Mouse (Mus musculus): ENCODE measurements around the gene Crybg1. TPM values are rescaled to one million over a fixed set of nuclear protein-coding genes. Genes with fewer than 3 reads are reported as not detected.
A peak's percentile ranks its signal among the peaks of the same experiment; 100 is the strongest.

The Crybg1 gene
- polyA plus RNA-seq (2016; fragmentation: Nextera tagmentation; extraction: Ambion mirVana) = 0.30 and 0.36 TPM in 2 replicates

- WGBS (ENCODE audit: insufficient replicate concordance) = 8% methylated on average over 53 of the region's 53 CpGs
Measured at GRCm38 (mm10) chr10:44148337-44149317, at the start of gene Crybg1. Crybg1 (minus strand) TSS chr10:44148853.

GRCm38 (mm10) chr10:44177365-44177764, 28.7 kb upstream of the Crybg1 start:
- 0 out of 2 replicates have a peak, but pooled peaks cover 3% of the 10 kb centered on the region for H3K27me3 ChIP-seq (replicated peaks)
- ATAC-seq = no peak; the same call in 1 of the 2 replicates
- WGBS (ENCODE audit: insufficient replicate concordance) = 0% methylated on average over 1 of the region's 1 CpGs
- H3K9me3 ChIP-seq (replicated peaks) = no peaks in the 10 kb centered on the region
- H3K9ac ChIP-seq = no peak overlapping the region
- no peak overlapping the region for H3K27ac ChIP-seq
- H3K4me2 ChIP-seq = no peak overlapping the region
- peaks cover 21% of the 10 kb centered on the region for H3K4me1 ChIP-seq
- no peak overlapping the region for H3K4me3 ChIP-seq
- H3K36me3 ChIP-seq = no peaks in the 10 kb centered on the region

More at GRCm38 (mm10) chr10:44148337-44149317, at the start of gene Crybg1:
- no peaks in the 10 kb centered on the region for H3K9me3 ChIP-seq (replicated peaks)
- H3K9ac ChIP-seq = no peak within 1 kb of the TSS; the same call in 1 of the 2 replicates
- no peak within 1 kb of the TSS for H3K27ac ChIP-seq
- ATAC-seq = peak; percentile 75
- H3K4me2 ChIP-seq = peak within 1 kb of the TSS; percentile 68
- H3K27me3 ChIP-seq (replicated peaks) = peaks cover 52% of the 10 kb centered on the region
- H3K36me3 ChIP-seq = no peaks in the 10 kb centered on the region
- peak within 1 kb of the TSS; percentile 39 for H3K4me3 ChIP-seq
- peaks cover 10% of the 10 kb centered on the region for H3K4me1 ChIP-seq

GRCm38 (mm10) chr10:44176548-44176947, 27.9 kb upstream of the Crybg1 start:
- Histone ChIP-seq H3K27ac (no peak overlapping the region), H3K9me3 (replicated peaks) (no peaks in the 10 kb centered on the region), H3K4me2 (no peak overlapping the region), H3K4me1 (peaks cover 21% of the 10 kb centered on the region), H3K4me3 (no peak overlapping the region), H3K27me3 (replicated peaks) (peaks cover 3% of the 10 kb centered on the region; the same call in 1 of the 2 replicates), H3K36me3 (no peaks in the 10 kb centered on the region), H3K9ac (no peak overlapping the region)
- peak; percentile 62; the same call in 1 of the 2 replicates for ATAC-seq

- no peaks in the 10 kb centered on the region for H3K9me3 ChIP-seq (replicated peaks)
- H3K9ac ChIP-seq = no peak overlapping the region
- no peak overlapping the region for H3K27ac ChIP-seq
- peaks cover 21% of the 10 kb centered on the region for H3K4me1 ChIP-seq
- no peak overlapping the region for H3K4me2 ChIP-seq
- ATAC-seq = peak; percentile 65
- WGBS (ENCODE audit: insufficient replicate concordance) = 68% methylated on average over 5 of the region's 5 CpGs
- H3K27me3 ChIP-seq (replicated peaks) = peaks cover 3% of the 10 kb centered on the region; the same call in 1 of the 2 replicates
- no peak overlapping the region for H3K4me3 ChIP-seq
- H3K36me3 ChIP-seq = no peaks in the 10 kb centered on the region
Measured at GRCm38 (mm10) chr10:44176120-44176519, 27.5 kb upstream of the Crybg1 start.

- H3K4me1 ChIP-seq = peaks cover 9% of the 10 kb centered on the region; the same call in 1 of the 2 replicates
- no peak overlapping the region for H3K9ac ChIP-seq
- H3K36me3 ChIP-seq = no peaks in the 10 kb centered on the region
- 78% methylated on average over 12 of the region's 12 CpGs for WGBS (ENCODE audit: insufficient replicate concordance)
- H3K4me3 ChIP-seq = no peak overlapping the region
- H3K9me3 ChIP-seq (replicated peaks) = no peaks in the 10 kb centered on the region
- peaks cover 7% of the 10 kb centered on the region; the same call in 1 of the 2 replicates for H3K27me3 ChIP-seq (replicated peaks)
- ATAC-seq = no peak
- no peak overlapping the region for H3K4me2 ChIP-seq
- no peak overlapping the region for H3K27ac ChIP-seq
Measured at GRCm38 (mm10) chr10:44170145-44170544, 21.5 kb upstream of the Crybg1 start.

- Histone ChIP-seq H3K9me3 (replicated peaks) (no peaks in the 10 kb centered on the region), H3K27me3 (replicated peaks) (peaks cover 4% of the 10 kb centered on the region; the same call in 1 of the 2 replicates), H3K27ac (no peak overlapping the region), H3K4me3 (no peak overlapping the region), H3K4me1 (peaks cover 32% of the 10 kb centered on the region), H3K36me3 (no peaks in the 10 kb centered on the region), H3K4me2 (no peak overlapping the region), H3K9ac (no peak overlapping the region)
- no peak for ATAC-seq
- WGBS (ENCODE audit: insufficient replicate concordance) = 74% methylated on average over 5 of the region's 5 CpGs
Measured at GRCm38 (mm10) chr10:44167061-44167460, 18.4 kb upstream of the Crybg1 start.

GRCm38 (mm10) chr10:44164258-44164975, 15.8 kb upstream of the Crybg1 start:
- Histone ChIP-seq H3K27ac (peak overlapping the region; percentile 91), H3K36me3 (no peaks in the 10 kb centered on the region), H3K4me2 (peak overlapping the region; percentile 52), H3K9ac (peak overlapping the region; percentile 41), H3K4me3 (no peak overlapping the region), H3K9me3 (replicated peaks) (no peaks in the 10 kb centered on the region), H3K27me3 (replicated peaks) (no peaks in the 10 kb centered on the region; the same call in 1 of the 2 replicates), H3K4me1 (peaks cover 32% of the 10 kb centered on the region)
- ATAC-seq = peak; percentile 94
- 56% methylated on average over 8 of the region's 8 CpGs for WGBS (ENCODE audit: insufficient replicate concordance)

- Histone ChIP-seq H3K4me3 (no peak overlapping the region), H3K36me3 (no peaks in the 10 kb centered on the region), H3K27ac (no peak overlapping the region), H3K4me1 (peaks cover 32% of the 10 kb centered on the region), H3K4me2 (no peak overlapping the region), H3K27me3 (replicated peaks) (peaks cover 3% of the 10 kb centered on the region; the same call in 1 of the 2 replicates), H3K9me3 (replicated peaks) (no peaks in the 10 kb centered on the region), H3K9ac (no peak overlapping the region)
- no peak for ATAC-seq
- 82% methylated on average over 4 of the region's 4 CpGs for WGBS (ENCODE audit: insufficient replicate concordance)
Measured at GRCm38 (mm10) chr10:44163028-44163427, 14.4 kb upstream of the Crybg1 start.

- H3K27ac ChIP-seq = no peak overlapping the region
- H3K4me1 ChIP-seq = peaks cover 23% of the 10 kb centered on the region
- H3K4me3 ChIP-seq = no peak overlapping the region
- H3K9ac ChIP-seq = no peak overlapping the region
- no peaks in the 10 kb centered on the region for H3K36me3 ChIP-seq
- WGBS (ENCODE audit: insufficient replicate concordance) = 39% methylated on average over 4 of the region's 4 CpGs
- ATAC-seq = no peak
- H3K4me2 ChIP-seq = no peak overlapping the region
- H3K9me3 ChIP-seq (replicated peaks) = no peaks in the 10 kb centered on the region
- peaks cover 3% of the 10 kb centered on the region; the same call in 1 of the 2 replicates for H3K27me3 ChIP-seq (replicated peaks)
Measured at GRCm38 (mm10) chr10:44160150-44160549, 11.5 kb upstream of the Crybg1 start.

- peaks cover 11% of the 10 kb centered on the region; the same call in 1 of the 2 replicates for H3K27me3 ChIP-seq (replicated peaks)
- WGBS (ENCODE audit: insufficient replicate concordance) = 67% methylated on average over 2 of the region's 2 CpGs
- no peak for ATAC-seq
- no peak overlapping the region for H3K9ac ChIP-seq
- no peak overlapping the region for H3K4me3 ChIP-seq
- no peaks in the 10 kb centered on the region for H3K36me3 ChIP-seq
- no peaks in the 10 kb centered on the region for H3K4me1 ChIP-seq
- H3K9me3 ChIP-seq (replicated peaks) = no peaks in the 10 kb centered on the region
- H3K4me2 ChIP-seq = no peak overlapping the region
- H3K27ac ChIP-seq = no peak overlapping the region
Measured at GRCm38 (mm10) chr10:44157489-44157888, 8.8 kb upstream of the Crybg1 start.

GRCm38 (mm10) chr10:44150501-44150900, 1.8 kb upstream of the Crybg1 start:
- H3K4me2 ChIP-seq = no peak overlapping the region
- 72% methylated on average over 2 of the region's 2 CpGs for WGBS (ENCODE audit: insufficient replicate concordance)
- no peak for ATAC-seq
- peaks cover 10% of the 10 kb centered on the region for H3K4me1 ChIP-seq
- H3K9ac ChIP-seq = no peak overlapping the region
- no peak overlapping the region for H3K4me3 ChIP-seq
- peaks cover 46% of the 10 kb centered on the region for H3K27me3 ChIP-seq (replicated peaks)
- no peaks in the 10 kb centered on the region for H3K9me3 ChIP-seq (replicated peaks)
- no peak overlapping the region for H3K27ac ChIP-seq
- no peaks in the 10 kb centered on the region for H3K36me3 ChIP-seq
